Mouse (Mus musculus) cerebellum, adult 8-10 months (tissue): ENCODE data around the gene Nckap5.
A peak's percentile ranks its signal among the peaks of the same experiment; 100 is the strongest.

Source experiments
- DNase-seq: peaks from one replicate; pipeline ENCODE4 v3.0.0; 2022

The Nckap5 gene

GRCm38 (mm10) chr1:125987803-125988202 lies 842.8 kb downstream of the Nckap5 start:
- DNase-seq: no peak

GRCm38 (mm10) chr1:125984570-125984969 lies 846.0 kb downstream of the Nckap5 start:
- no peak for DNase-seq

GRCm38 (mm10) chr1:125974649-125975048 lies 856.0 kb downstream of the Nckap5 start:
- DNase-seq: no peak

- DNase-seq: no peak
These were observed 858.7 kb downstream of the Nckap5 start for GRCm38 (mm10) chr1:125971933-125972332.

GRCm38 (mm10) chr1:125967671-125968070 lies 862.9 kb downstream of the Nckap5 start:
- no peak for DNase-seq

- DNase-seq: no peak
These were observed 879.6 kb downstream of the Nckap5 start for GRCm38 (mm10) chr1:125951026-125951425.

- no peak for DNase-seq
These were observed 881.5 kb downstream of the Nckap5 start for GRCm38 (mm10) chr1:125949076-125949475.

- no peak for DNase-seq
These were observed 885.5 kb downstream of the Nckap5 start for GRCm38 (mm10) chr1:125945136-125945535.

- no peak for DNase-seq
These were observed 887.3 kb downstream of the Nckap5 start for GRCm38 (mm10) chr1:125943305-125943704.

- DNase-seq: no peak
These were observed 905.1 kb downstream of the Nckap5 start for GRCm38 (mm10) chr1:125925486-125925885.

GRCm38 (mm10) chr1:125923062-125923461 lies 907.5 kb downstream of the Nckap5 start:
- DNase-seq: no peak

- DNase-seq: no peak
These were observed 909.9 kb downstream of the Nckap5 start for GRCm38 (mm10) chr1:125920696-125921095.

- DNase-seq: no peak
These were observed 917.7 kb downstream of the Nckap5 start, which contains the start of gene Lypd1 for GRCm38 (mm10) chr1:125912601-125913600. Lypd1 (minus strand) TSS chr1:125913101.

- DNase-seq: peak; percentile 1
These were observed 918.6 kb downstream of the Nckap5 start for GRCm38 (mm10) chr1:125911901-125912445.

GRCm38 (mm10) chr1:125911337-125911900 lies 919.2 kb downstream of the Nckap5 start:
- DNase-seq: no peak

- DNase-seq: no peak
These were observed 919.7 kb downstream of the Nckap5 start for GRCm38 (mm10) chr1:125910871-125911265.

- DNase-seq: no peak
These were observed 920.3 kb downstream of the Nckap5 start for GRCm38 (mm10) chr1:125910211-125910870.

GRCm38 (mm10) chr1:125893158-125893557 lies 937.4 kb downstream of the Nckap5 start:
- no peak for DNase-seq

GRCm38 (mm10) chr1:125870056-125870455 lies 960.5 kb downstream of the Nckap5 start:
- DNase-seq: no peak
